Mouse (Mus musculus) forebrain, embryonic 14.5 days (tissue): ENCODE measurements at regions not wholly inside any gene's neighbourhood (a gene's known extent, or its start where the extent isn't known, plus 50 kb on each side); places are given as distances from the start of the nearest gene placed in this dataset.
"Not testable (repeated sequence)": the region's sequence is repeated elsewhere in the genome, so short reads cannot be mapped to it uniquely, and the experiment has no call there.

ENCODE experiments used
- ATAC-seq: fragments of 200-750 bp; cut with Nextera tagmentation; 2 replicates; pipeline ENCODE4 v1.8.0; 2017; ENCODE audit warnings: mild to moderate bottlenecking, moderate library complexity
- DNase-seq: peaks from one replicate; pipeline ENCODE4 v3.0.0-alpha.2; 2015; ENCODE audit warnings: low spot score
- H3K27ac ChIP-seq: fragments of 300-500 bp; sonication (generic); 2 replicates; pipeline ENCODE4 v1.5.1; 2014; ENCODE audit warnings: low read depth, mild to moderate bottlenecking, control low read depth, low read length, moderate library complexity
- H3K27me3 ChIP-seq: fragments of 300-500 bp; sonication (generic); replicated peaks from 2 replicates; pipeline ENCODE4 v1.6.1; 2014; ENCODE audit warnings: low read length, control low read depth, mixed read lengths; ENCODE audit not compliant: control insufficient read depth, insufficient read depth
- H3K36me3 ChIP-seq: fragments of 300-500 bp; sonication (generic); 2 replicates; pipeline ENCODE4 v1.6.1; 2014; ENCODE audit warnings: low read length, control low read depth; ENCODE audit not compliant: control insufficient read depth, insufficient read depth
- H3K4me1 ChIP-seq: fragments of 300-500 bp; sonication (generic); 2 replicates; pipeline ENCODE4 v1.6.1; 2014; ENCODE audit warnings: antibody characterized with exemption, low read length, control low read depth; ENCODE audit not compliant: control insufficient read depth, insufficient read depth
- H3K4me2 ChIP-seq: fragments of 300-500 bp; sonication (generic); 2 replicates; pipeline ENCODE4 v1.6.1; 2014; ENCODE audit warnings: mild to moderate bottlenecking, control low read depth, low read length
- H3K4me3 ChIP-seq: fragments of 300-500 bp; sonication (generic); 2 replicates; pipeline ENCODE4 v1.5.1; 2014; ENCODE audit warnings: low read depth, low read length, control low read depth
- H3K9ac ChIP-seq: fragments of 300-500 bp; sonication (generic); 2 replicates; pipeline ENCODE4 v1.6.1; 2014; ENCODE audit warnings: mild to moderate bottlenecking, low read length, control low read depth, moderate library complexity
- H3K9me3 ChIP-seq: fragments of 300-500 bp; sonication (generic); replicated peaks from 2 replicates; pipeline ENCODE4 v1.6.1; 2016; ENCODE audit warnings: low read length, control low read depth, mixed read lengths; ENCODE audit not compliant: control insufficient read depth
- WGBS: fragments of 180-500 bp; shearing (Covaris S2); extraction: QIAGEN DNeasy Blood & Tissue Kit; methylation state at CpG from one replicate; pipeline ENCODE4 v1.1.7; 2014; 5-methylcytosine and 5-hydroxymethylcytosine counted together

GRCm38 (mm10) chr2:108827974-108828700 is 452.4 kb upstream of the Kif18a start:
- H3K4me1 ChIP-seq, result no peaks in the 10 kb centered on the region
- no peak overlapping the region for H3K4me3 ChIP-seq
- no peak overlapping the region for H3K4me2 ChIP-seq
- no peak overlapping the region for H3K27ac ChIP-seq
- no peaks in the 10 kb centered on the region for H3K36me3 ChIP-seq
- no peaks in the 10 kb centered on the region for H3K9me3 ChIP-seq
- ATAC-seq (peak; percentile 10; the same call in 1 of the 2 replicates), DNase-seq (no peak)
- no peaks in the 10 kb centered on the region for H3K27me3 ChIP-seq
- no peak overlapping the region for H3K9ac ChIP-seq
- WGBS, result 30% methylated on average over 3 of the region's 3 CpGs

- 24% methylated on average over 2 of the region's 2 CpGs for WGBS
- H3K9me3 ChIP-seq, H3K9ac ChIP-seq, H3K36me3 ChIP-seq, H3K27me3 ChIP-seq, ATAC-seq, DNase-seq, H3K27ac ChIP-seq, H3K4me3 ChIP-seq, H3K4me2 ChIP-seq, H3K4me1 ChIP-seq: not testable (repeated sequence)
These were observed 436.7 kb upstream of the Kif18a start for GRCm38 (mm10) chr2:108843855-108844254.

DNA sequence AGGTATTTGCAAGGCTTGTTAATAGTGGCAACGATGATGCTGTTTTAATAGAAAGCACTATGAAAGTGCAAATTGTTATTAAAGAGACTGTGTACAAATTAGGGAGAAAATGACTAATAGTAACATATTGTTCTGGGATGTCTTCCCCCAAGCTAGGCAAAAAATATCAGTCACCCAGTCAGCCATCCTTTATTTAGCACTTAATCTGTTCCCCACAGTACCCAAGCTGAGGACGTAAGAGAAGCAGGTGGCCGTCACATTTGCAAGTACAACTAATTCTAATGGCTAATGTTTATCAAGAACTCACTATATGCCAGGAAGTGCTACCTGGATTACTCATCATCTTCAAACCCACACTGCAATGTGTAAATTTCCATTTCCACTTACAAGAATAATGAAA is 432.5 kb upstream of the Kif18a start:
- Histone ChIP-seq H3K4me1 (no peaks in the 10 kb centered on the region), H3K9me3 (no peaks in the 10 kb centered on the region), H3K4me2 (no peak overlapping the region), H3K4me3 (no peak overlapping the region), H3K27me3 (no peaks in the 10 kb centered on the region), H3K9ac (no peak overlapping the region), H3K36me3 (no peaks in the 10 kb centered on the region), H3K27ac (no peak overlapping the region)
- ATAC-seq (no peak), DNase-seq (no peak)
- WGBS, result 83% methylated on average over 3 of the region's 3 CpGs

GRCm38 (mm10) chr2:108854399-108854798 is 426.1 kb upstream of the Kif18a start:
- WGBS, result 2% methylated on average over 2 of the region's 2 CpGs
- ATAC-seq (peak; percentile 75), DNase-seq (peak; percentile 58)
- Histone ChIP-seq H3K4me3 (no peak overlapping the region), H3K9ac (no peak overlapping the region), H3K4me2 (no peak overlapping the region), H3K27me3 (no peaks in the 10 kb centered on the region), H3K27ac (no peak overlapping the region), H3K9me3 (no peaks in the 10 kb centered on the region), H3K36me3 (no peaks in the 10 kb centered on the region), H3K4me1 (peaks cover 2% of the 10 kb centered on the region; the same call in 1 of the 2 replicates)

DNA sequence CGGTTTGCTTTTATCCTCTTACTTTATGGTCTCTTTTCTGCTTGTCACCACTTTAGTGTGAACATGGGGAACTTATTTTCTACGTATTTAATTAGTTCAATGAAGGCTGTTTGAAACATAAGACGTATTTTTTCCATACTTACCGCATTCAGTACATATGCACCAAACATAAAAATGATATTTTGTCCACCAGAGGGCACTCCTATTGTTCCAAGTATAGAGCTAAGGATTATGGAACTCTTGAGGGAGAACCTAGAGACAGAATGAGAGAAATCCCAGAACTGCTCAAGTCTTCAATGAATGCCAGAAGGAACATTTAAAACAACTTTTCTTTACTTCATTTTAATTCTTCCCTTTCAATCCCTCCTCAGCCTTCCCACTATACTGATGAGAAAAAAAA is 403.4 kb upstream of the Kif18a start:
- Histone ChIP-seq H3K27ac (no peak overlapping the region), H3K27me3 (no peaks in the 10 kb centered on the region), H3K36me3 (no peaks in the 10 kb centered on the region), H3K9me3 (no peaks in the 10 kb centered on the region), H3K4me2 (no peak overlapping the region), H3K4me3 (no peak overlapping the region), H3K4me1 (no peaks in the 10 kb centered on the region), H3K9ac (no peak overlapping the region)
- 75% methylated on average over 4 of the region's 4 CpGs for WGBS
- DNase-seq (peak; percentile 72), ATAC-seq (no peak)

DNA sequence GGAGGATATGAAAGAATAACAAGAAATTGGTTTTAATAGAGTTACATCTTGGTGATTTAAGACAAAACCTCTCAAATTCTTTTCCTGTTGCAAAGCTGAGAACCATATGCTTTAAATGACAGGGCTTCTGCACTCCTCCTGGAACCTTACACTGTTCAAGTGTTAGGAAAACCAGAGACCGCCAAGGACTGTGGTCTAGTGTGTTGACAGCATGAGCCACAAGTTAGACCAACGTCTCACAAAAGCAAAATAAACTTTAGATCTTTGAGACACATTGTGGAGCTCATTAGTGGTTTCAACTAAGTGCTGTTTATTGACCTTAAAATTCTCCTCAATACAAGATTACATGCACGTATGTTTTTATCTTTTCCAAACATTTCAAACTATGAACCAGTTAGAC is 402.9 kb upstream of the Kif18a start:
- H3K27me3 ChIP-seq, result no peaks in the 10 kb centered on the region
- DNase-seq, result no peak
- H3K27ac ChIP-seq, result no peak overlapping the region
- no peak overlapping the region for H3K4me2 ChIP-seq
- no peak overlapping the region for H3K4me3 ChIP-seq
- no peaks in the 10 kb centered on the region for H3K4me1 ChIP-seq
- H3K9me3 ChIP-seq, result no peaks in the 10 kb centered on the region
- no peak for ATAC-seq
- WGBS, result 73% methylated on average over 3 of the region's 3 CpGs
- H3K36me3 ChIP-seq, result no peaks in the 10 kb centered on the region
- H3K9ac ChIP-seq, result no peak overlapping the region

DNA sequence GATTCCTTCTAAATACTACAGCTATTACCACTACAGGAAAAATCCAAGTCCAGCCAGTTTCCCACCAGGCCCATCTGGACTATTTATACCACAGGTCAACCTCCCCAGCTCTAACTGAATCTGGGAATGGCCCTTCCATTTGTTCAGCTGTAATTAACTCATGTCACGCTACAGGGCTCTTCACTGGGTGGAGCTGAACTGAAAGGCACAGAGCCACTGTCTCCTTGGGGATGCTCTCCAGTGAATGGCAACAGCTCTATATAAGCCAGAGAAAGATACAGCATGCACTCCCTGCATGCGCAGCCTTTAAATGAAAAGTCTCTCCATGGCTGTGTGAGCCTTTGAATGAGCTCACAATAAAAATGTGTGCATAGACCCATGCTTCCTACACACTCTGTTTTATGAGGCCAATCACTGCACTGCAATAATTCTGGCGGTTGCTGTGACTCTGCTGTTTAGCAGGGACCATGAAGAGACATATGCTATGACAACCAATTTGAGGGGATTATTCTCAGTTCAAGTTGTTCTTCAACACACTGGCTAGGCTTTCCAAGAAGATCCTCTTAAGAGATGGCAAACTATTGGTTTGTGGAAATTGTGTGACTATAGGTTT is 376.3 kb upstream of the Kif18a start:
- H3K9ac ChIP-seq, result no peak overlapping the region
- H3K4me3 ChIP-seq, result no peak overlapping the region
- WGBS, result 51% methylated on average over 3 of the region's 3 CpGs
- H3K27me3 ChIP-seq, result no peaks in the 10 kb centered on the region
- peak; percentile 75; the same call in 1 of the 2 replicates for ATAC-seq
- no peak overlapping the region for H3K4me2 ChIP-seq
- H3K27ac ChIP-seq, result no peak overlapping the region
- peak; percentile 41 for DNase-seq
- H3K36me3 ChIP-seq, result no peaks in the 10 kb centered on the region
- no peaks in the 10 kb centered on the region for H3K4me1 ChIP-seq
- H3K9me3 ChIP-seq, result no peaks in the 10 kb centered on the region

DNA sequence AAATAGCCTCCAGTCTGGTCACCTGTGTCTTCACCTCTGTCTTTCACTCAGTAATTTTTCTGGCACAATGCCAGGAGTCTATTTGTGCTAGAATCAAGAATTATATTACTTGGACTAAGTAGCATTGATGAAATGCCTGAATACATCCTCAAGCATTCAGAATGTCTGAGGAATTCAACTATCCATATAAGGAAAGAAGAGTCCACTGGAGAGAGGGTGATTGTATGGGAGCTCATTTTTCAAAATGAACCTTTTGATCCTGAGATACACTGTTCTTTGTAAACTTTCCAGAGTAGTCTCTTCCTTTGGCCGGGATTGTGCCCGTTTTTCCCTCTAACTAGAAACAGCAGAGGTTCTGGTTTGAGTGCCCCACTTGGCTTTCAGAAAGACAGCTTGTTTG is 367.0 kb upstream of the Kif18a start:
- no peak overlapping the region for H3K9ac ChIP-seq
- no peak overlapping the region for H3K4me3 ChIP-seq
- H3K9me3 ChIP-seq, result no peaks in the 10 kb centered on the region
- ATAC-seq, result no peak
- H3K4me2 ChIP-seq, result no peak overlapping the region
- no peak overlapping the region for H3K27ac ChIP-seq
- no peak for DNase-seq
- no peaks in the 10 kb centered on the region for H3K27me3 ChIP-seq
- H3K36me3 ChIP-seq, result no peaks in the 10 kb centered on the region
- no peaks in the 10 kb centered on the region for H3K4me1 ChIP-seq
- 83% methylated on average over 2 of the region's 2 CpGs for WGBS

- WGBS, result 76% methylated on average over 3 of the region's 3 CpGs
- DNase-seq, result no peak
- no peak overlapping the region for H3K27ac ChIP-seq
These were observed 366.6 kb upstream of the Kif18a start for GRCm38 (mm10) chr2:108913967-108914366.

More at GRCm38 (mm10) chr2:108913967-108914366, 366.6 kb upstream of the Kif18a start:
- H3K4me2 ChIP-seq, result no peak overlapping the region
- no peaks in the 10 kb centered on the region for H3K4me1 ChIP-seq
- H3K27me3 ChIP-seq, result no peaks in the 10 kb centered on the region
- no peaks in the 10 kb centered on the region for H3K36me3 ChIP-seq
- H3K4me3 ChIP-seq, result no peak overlapping the region
- H3K9me3 ChIP-seq, result no peaks in the 10 kb centered on the region
- ATAC-seq, result no peak
- no peak overlapping the region for H3K9ac ChIP-seq
